Mouse (Mus musculus) erythroblast, adult 5-6 weeks (primary cell): ENCODE results near the gene Hoxa5. TPM values are rescaled to one million over a fixed set of nuclear protein-coding genes. Genes with fewer than 3 reads are reported as not detected.

ENCODE experiments used
- ATAC-seq: replicated peaks from 2 replicates; pipeline ENCODE4 v1.8.0; 2016; ENCODE audit warnings: moderate number of reproducible peaks, mild to moderate bottlenecking, moderate TSS enrichment, inconsistent platforms; ENCODE audit not compliant: poor library complexity, low FRiP score, severe bottlenecking
- total RNA-seq, 2 experiments: library from RNA; stranded (forward) in 1 of 2; stranded (reverse) in 1 of 2; fragments of 150-400 nt in 1 of 2; fragments of 200-764, 138-1000 nt in 1 of 2; gene quantifications; 2 replicates each; pipeline versions ENCODE4 v1.2.3 to v1.2.4; 2015 to 2017; ENCODE audit warnings: low replicate concordance in 2 of 2

The Hoxa5 gene
- total RNA-seq, 2 experiments from 2014 or later, result 0.17 TPM; not detected in 1

DNA sequence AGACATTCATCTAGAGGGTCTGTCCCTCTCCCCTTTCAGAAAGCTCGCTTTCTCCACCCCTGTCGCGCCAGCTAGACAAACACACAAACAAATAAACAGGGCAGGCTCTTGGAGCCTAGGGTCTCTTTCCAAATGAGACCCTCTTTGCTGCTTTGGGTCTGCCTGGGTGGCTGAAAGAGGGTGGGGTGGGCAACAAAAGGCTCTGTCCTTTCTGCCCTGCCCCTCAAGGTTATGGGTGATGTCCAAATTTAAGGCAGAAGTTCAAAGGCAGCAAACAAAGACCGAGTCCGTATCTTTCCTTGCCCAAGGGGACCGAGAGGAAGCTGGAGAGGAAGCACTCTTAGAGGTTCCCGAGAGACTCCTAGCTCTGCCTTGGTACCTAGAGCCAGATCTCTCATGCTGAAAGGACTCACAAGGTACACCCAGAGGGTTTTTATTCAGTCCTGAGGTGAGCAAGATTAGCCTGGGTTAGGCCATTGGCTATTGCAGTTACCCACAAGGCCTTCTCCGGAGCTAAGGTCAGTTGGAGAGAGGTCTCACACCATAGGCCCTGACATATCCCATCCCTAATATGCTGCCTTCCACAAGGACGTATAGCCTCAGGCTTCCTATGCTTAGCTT lies 36.7 kb upstream of the Hoxa5 start:
- ATAC-seq, result no peak

DNA sequence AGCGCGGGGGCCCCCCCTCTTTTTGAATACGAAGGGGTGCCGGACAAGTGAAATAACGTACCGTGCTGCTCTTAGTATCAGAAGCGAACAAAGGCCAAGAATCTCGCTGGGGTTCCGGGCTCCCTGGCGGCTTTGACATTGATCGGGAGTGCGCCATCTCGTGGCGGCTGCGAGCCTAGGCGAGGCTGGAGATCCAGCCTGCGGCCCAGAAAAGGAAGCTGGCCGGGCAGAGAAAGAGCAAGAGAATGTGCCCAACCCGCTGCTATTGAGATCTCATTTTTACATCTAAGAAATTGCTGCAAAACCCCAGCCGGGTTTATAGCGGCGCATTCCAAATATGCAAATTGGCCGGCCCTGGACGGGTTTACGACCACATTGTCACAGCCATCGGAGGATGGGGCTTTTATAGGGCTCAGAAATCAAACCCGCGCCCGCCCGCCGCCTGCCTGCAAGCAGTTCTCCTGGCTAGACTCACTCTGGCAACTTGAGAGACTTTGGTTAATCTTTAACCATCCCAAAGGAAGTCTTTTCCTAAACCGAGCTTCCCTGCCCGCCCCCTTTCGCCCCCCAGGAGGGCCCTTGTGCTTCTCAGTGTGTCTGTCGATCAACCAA lies 36.1 kb upstream of the Hoxa5 start, which contains the start of gene Hoxa10:
TSS of gene Hoxa10 (minus strand) at position 466 of the 612 bp plus-strand sequence.
- no peak for ATAC-seq

DNA sequence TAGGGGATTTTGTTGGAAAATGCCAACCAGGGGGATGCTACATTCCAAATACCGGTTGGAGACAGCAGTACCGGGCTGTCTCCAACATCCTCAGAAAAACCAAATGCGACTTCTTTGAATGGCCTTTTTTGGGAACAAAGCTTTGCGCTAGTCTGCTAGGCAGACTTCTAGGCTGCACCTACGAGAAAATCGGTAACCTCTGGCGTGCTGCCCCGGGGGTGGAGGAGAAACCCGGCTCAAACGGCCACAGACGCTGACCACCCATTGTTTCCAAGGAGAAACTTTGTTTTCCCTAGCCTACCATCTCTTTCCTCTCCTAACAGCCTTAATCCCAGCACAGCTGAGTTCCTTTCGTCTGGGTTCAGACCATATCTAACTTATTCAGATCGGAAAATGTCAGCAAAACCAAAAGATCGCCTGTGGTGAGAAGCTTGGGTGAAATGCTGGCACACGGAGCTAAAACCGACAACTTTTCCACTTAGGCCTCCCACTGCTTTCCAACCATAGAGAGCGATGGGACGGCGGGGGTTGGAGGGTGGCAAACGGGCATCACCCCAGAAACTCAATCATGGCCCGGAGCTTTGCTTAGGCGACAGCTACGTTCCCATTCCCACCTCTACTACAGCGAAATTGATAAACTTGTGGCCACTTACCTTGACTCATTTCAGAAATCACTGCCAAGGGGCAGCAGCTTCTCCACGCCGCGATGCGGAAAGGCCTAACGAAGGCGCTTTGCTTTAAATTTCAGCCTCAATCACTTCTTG lies 35.4 kb upstream of the Hoxa5 start:
- ATAC-seq, result no peak

DNA sequence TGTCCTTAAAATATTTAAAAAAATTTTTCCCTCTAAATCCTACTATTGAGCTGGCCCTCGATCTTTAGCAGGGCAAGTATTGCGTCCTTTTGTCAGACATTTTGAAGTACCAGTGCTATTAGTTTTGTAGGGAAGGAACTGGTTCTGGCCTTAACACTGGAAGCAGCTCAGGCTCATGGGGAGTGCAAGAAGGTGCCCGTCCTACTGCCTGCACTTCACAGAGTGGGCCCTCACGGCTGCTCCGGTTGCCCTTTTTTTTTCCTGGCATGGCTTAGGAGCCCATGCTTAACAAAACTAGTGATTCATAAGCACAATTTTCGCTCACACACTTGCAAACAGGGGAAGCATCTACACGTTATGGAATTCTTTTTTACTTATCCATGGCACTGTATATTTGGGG lies 34.6 kb upstream of the Hoxa5 start:
- ATAC-seq, result no peak

DNA sequence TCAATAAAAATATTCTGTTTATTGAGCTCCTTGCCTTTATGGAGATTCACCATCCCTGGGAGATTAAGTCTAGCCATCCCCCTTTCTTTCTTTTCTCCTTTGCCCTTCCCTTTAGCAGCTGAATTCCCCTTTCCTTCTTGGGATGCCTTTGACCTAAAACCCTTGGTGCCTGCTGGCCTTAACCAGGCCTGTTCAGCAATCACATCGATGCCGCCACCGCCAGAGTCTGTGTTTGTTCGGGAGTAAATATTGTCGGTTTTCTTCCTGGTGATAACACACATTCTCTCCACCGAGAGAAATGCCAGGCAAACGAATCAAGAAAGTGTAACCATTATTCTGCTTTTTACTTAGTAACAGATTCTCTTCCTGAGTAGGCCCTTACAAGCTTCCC lies 33.8 kb upstream of the Hoxa5 start:
- ATAC-seq, result no peak

DNA sequence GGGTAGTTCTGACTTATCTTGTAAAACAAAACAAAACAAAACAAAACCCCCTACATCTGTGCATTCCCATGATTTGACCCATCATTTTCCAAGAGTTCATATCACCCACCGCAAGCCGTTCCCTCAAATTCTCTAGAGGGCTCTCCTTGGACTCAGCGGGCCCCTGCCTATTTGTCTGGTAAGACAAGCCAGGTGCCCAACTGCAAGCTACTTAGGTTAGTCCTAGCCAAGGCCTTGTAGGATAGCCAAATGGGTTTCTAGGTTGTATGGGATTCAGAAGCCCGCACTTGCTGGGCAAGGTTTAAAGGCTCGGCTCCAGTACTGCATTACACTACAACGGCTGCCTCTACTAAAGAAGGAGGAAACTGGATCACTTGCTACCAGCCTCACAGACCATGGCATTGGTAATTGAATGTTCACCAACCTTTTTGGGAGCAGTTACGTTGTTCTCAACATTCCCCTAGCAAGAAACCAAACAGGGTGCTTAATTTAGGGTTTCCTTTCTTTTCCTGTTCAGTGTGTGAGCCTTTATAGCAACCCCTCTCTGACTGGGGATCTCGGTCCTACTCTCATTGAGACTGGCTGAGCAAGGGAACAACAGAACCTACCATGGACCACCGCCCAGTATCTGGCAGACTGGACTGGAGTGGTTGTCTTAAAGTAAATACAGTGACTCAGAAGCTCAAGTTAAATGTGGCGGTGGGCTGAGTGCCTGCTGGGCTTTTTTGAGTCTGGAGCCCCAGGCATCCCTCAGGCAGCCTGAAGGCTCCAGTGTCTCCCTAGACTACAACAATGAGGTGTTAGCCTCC lies 33.2 kb upstream of the Hoxa5 start:
- no peak for ATAC-seq

DNA sequence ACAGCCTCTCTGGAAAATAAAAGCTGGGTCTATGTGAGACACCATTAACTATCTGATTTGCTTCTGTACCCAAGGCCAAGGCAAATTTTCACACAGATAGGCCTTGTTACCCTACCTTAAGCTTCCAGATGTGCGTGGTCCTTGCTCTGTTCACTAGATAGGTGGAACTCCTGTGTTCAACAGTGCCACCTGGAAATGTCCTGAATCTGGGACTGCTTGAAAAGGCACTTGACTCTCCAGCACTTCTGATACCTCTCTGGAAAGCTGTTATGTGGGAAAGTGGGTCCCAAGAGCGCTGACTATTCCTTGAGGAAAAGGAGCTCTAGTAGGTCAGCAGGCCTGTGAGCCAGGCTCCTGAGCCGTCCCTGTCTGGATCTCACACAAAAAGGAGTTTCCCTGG lies 32.4 kb upstream of the Hoxa5 start:
- ATAC-seq, result no peak

DNA sequence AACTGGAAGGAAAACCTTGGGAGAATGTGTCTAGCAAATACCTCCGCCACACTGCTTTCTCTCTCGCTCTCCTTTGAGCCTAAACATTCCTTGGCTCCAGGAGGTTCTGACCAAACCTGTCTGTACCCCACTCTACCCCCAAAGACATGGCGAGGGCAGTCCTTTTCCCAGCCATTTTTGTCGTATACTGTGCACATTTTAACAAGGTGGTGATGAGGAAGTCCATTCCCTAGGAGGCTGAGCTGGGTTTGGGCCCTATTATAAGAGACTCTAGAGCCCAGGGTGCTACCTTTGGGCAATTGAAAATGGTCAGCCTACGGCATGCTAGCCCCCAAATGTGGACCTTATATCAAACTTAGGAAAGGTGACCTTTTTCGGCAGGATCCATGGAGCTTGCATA lies 31.5 kb upstream of the Hoxa5 start:
- ATAC-seq, result no peak

DNA sequence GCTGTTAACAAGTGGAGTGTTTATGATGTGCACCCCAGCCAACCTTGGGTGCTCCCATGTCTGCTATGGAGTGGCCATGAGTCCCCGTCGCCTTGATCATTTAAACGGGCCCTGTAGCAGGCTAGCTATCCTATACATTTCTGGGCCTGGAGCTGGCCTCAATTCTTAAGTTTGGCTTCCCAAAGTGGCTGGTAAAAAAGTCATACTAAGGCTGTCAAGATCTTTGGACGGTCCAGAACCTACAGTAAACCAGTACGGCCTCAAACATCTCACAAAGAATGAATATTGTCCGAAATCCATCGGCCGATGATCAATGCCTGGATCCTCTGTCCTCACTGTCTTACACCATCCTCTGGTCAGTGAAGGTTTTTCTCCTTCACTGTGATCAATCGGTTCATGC lies 30.9 kb upstream of the Hoxa5 start:
- no peak for ATAC-seq

DNA sequence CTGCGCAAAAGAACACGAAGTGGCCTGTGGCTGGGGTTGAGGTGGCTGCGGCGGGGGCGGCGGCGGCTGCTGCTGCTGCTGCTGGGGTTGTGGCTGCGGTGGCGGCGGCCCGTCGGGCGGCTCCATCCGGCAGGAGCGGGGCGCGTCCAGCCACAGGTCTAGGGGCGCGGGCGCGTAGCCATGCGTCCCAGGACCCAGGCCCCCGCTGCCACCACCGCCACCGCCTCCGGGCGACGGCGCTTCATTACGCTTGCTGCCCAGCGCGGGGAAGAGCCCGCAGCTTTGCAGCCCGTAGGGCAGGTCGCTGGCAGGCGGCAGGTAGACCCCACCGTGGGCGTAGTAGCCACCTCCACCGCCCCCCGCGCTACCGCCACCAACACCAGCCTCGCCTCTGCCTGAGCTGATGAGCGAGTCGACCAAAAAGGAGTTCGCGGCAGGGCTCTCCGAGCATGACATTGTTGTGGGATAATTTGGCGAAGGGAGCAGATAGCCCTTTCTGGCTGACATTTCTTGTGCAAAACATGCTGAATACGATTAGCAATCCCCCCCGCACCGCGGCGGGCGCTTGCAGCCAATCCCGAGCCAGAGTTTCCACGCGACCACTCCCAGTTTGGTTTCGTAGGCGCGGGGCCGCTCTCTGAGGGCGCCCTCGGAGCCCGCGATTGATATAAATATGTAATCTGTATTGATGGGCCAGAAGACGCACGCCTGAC lies 30.2 kb upstream of the Hoxa5 start:
- ATAC-seq, result no peak

DNA sequence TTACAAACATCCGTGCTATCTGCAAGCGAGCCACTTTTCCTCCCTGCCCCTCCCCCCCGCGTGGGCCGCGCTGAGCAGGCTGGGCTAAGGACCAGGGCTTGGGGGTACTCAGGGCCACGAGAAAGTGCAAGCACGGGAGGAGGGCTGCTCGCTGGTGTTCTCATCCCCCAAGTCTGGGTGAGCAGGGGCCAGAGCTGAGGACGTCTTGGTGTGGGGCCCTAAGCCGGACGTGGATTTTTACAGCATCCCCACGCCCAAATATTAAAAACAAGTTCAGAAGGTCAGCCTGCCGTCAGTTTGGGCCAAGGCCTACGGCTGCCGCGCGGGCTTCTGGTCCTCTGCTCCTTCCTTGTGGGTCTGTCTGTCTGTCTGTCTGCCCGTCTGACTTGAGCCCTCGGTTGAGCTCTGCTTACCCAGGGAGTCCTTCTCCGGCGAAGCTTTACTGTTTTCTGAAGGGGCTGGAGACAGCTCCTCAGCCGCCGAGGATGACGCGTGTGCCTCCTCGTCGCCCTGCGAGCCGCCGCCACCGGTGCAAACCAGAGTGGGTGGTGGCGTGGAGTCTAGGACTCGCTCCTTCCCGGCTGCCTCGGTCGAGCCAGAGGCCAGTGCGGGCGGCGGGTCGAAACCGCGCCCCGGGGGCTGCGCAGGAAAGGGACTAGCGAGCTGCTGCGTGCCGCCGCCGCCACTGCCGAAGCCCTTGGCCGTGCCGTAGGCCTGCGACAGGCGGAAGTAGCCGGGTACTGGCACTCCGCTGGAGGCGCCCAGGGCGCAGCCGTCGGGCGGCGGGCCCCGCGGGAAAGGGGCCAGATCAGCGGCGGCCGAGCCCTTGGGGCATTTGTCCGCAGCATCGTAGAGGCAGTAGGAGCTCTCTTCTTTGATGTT lies 29.4 kb upstream of the Hoxa5 start:
- ATAC-seq, result no peak

DNA sequence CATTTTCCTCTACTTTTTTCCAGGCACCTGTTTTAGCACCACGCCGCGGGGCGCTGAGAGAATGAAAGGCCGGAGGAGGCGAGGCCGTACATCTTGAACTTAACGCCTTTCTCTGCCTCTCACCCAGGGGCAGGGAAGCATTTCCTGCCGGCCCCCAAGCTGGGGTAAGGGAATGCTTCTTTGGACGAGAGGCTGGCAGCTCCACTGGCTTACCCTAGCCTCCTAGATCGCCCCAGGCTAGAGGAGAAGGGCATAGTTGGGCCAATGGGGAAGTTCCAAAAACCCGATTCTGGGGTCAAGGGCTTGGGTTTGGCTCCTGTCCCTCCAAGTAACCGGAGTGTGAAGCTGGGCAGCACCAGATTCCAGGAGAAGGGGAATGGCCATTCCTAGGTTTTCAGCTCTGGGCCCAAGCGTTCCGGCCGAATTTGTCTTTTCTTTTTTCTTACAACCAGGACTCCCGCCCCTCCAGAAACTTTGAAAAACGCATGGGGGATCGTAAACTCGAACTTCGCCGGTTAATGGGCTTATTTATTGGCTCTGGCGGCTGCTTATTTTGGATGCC lies 28.7 kb upstream of the Hoxa5 start:
- no peak for ATAC-seq

DNA sequence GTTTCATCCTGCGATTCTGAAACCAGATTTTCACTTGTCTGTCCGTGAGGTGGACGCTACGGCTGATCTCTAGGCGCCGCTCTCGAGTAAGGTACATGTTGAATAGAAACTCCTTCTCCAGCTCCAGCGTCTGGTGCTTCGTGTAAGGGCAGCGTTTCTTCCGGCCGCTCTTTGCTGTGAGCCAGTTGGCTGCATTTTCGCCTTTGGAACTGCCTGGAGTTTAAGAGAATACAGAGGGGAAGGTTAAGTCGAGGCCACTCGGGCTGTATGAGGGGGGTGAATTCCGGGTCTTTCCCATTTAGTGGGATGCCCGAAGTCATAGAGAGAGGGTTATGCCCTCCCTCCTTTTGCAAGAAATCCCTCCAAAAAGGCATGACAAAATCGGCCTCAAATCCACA lies 28.2 kb upstream of the Hoxa5 start:
- no peak for ATAC-seq

DNA sequence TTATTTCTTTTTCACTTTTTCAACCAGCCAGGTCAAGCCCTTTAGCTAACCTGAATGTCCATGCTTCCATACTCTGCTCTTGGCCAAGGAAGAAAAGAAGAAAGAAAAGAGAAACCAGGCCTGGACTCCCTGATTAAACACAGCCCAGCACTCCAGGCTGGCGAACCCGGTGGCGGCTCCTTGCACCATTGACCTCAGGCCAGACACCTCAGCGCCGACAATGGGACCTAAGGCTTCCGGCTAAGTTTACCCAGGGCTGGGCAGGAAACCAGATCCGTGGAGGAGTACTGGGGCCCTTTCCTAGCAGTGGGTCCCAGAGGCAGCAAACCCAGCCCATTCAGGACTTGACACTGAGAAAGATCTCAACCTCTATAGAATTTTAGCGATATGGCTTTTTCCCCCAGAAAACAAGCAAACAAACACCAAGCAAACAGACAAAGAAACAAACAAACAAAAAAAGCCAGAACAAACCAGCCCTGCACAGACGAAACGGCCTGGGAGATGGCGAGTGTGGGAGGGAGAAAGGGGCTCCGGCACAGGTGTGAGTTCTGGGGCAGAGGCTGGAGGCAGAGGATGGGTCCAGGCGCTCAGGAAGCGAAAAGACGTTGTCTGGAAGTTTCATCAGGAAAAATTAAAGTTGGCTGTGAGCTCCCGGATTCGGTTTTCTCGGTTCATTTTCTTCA lies 27.6 kb upstream of the Hoxa5 start:
- no peak for ATAC-seq

DNA sequence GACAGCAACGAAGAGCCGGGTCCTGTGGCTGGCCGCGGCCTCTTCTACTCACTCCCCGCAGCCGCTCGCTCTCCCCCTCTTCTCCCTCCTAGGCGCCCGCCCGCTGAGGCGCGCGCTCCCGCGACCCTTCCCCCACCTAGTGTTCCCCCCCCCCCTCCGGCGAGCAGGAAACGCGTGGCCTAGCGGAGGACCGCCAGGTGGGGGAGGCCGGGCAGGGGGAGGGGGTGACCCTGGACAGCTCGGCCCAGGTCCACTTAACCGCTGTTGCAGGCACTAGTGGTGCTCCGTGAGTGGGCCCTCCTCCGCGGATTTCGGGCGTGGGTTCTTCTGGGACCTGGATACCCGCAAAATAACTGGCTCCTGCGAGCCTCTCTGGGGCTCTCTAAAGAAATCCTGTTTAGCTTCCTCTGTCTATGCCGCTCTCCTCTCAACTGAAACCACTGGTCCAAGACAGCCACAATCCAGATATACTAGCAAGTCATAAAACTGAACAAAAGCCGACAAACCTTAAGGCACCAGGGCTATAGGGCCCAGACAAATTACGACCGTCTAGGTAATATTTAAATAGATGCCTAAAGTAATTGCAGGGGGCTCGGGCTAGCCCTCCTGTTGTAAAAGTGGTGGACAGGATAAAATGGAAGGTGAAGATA lies 26.3 kb upstream of the Hoxa5 start, which contains the start of gene Hoxa9:
TSS of gene Hoxa9 (minus strand) at position 574 of the 650 bp plus-strand sequence.
- ATAC-seq, result no peak

DNA sequence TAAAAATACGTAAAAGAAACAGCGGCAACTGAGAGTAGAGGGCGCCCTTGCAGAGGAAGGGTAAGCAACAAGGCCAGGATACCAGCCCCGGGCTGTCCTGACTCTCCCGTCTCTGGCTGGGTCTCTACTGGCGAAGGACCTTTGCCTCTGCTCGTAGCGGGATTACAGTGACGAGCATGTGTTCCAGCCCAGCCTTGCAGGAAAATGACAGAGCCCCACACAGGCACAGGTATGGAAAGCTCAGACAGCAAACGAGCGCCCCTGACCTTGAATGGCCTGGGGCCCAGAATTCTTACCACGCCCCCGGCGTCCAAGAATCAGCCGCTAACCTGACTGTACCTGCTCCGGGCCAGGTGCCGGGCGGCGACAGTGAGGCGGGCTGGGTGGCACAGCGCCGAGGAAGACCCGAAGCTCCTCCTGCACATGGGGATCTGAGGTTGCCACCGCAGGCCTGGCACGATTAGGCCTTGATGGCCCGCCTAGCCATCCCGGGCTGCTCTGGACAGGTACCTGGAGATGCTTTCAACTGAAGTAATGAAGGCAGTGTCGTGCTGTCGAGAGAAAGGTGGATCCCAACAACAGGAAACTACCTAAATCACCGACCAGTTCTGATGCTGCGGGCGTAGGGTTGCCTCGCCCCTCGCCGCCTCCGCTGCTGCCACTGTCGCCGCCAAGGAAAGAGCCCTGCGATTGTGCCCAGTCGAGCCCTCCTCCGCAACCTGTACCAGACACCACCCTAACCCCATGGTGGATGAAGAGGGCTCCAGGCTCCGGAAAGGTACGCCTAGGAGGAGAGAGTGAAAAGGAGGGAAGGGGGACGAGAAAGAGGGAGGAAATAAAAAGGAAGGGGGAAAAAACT lies 25.4 kb upstream of the Hoxa5 start:
- ATAC-seq, result no peak
